Mouse (Mus musculus) heart, embryonic 15.5 days (tissue): ENCODE results near the gene Baz2a. TPM values are rescaled to one million over a fixed set of nuclear protein-coding genes. Genes with fewer than 3 reads are reported as not detected.
"Not testable (repeated sequence)": the region's sequence is repeated elsewhere in the genome, so short reads cannot be mapped to it uniquely, and the experiment has no call there.

ENCODE experiments used
- ATAC-seq: fragments of 200-750 bp; cut with Nextera tagmentation; replicated peaks from 2 replicates; pipeline ENCODE4 v1.8.0; 2017; ENCODE audit warnings: low read depth, moderate TSS enrichment; ENCODE audit not compliant: insufficient number of reproducible peaks, insufficient read depth, low FRiP score
- H3K27ac ChIP-seq: fragments of 300-500 bp; sonication (generic); 2 replicates; pipeline ENCODE4 v1.5.1; 2015; ENCODE audit warnings: mild to moderate bottlenecking, inconsistent platforms
- H3K27me3 ChIP-seq: fragments of 300-500 bp; sonication (generic); 2 replicates; pipeline ENCODE4 v1.6.1; 2015; ENCODE audit warnings: inconsistent platforms
- H3K36me3 ChIP-seq: fragments of 300-500 bp; sonication (generic); 2 replicates; pipeline ENCODE4 v1.6.1; 2015; ENCODE audit warnings: mild to moderate bottlenecking, inconsistent platforms
- H3K4me1 ChIP-seq: fragments of 300-500 bp; sonication (generic); replicated peaks from 2 replicates; pipeline ENCODE4 v1.6.1; 2015; ENCODE audit warnings: inconsistent platforms
- H3K4me2 ChIP-seq: fragments of 300-500 bp; sonication (generic); 2 replicates; pipeline ENCODE4 v1.6.1; 2015; ENCODE audit warnings: inconsistent platforms, mild to moderate bottlenecking, moderate library complexity
- H3K4me3 ChIP-seq: fragments of 300-500 bp; sonication (generic); 2 replicates; pipeline ENCODE4 v1.5.1; 2015; ENCODE audit warnings: mild to moderate bottlenecking, inconsistent platforms
- H3K9ac ChIP-seq: fragments of 300-500 bp; sonication (generic); 2 replicates; pipeline ENCODE4 v1.6.1; 2015; ENCODE audit warnings: mild to moderate bottlenecking, inconsistent platforms
- H3K9me3 ChIP-seq: fragments of 300-500 bp; sonication (generic); replicated peaks from 2 replicates; pipeline ENCODE4 v1.6.1; 2016; ENCODE audit warnings: inconsistent platforms
- WGBS: fragments of 180-500 bp; shearing (Covaris S2); methylation state at CpG from one replicate; pipeline ENCODE4 v1.1.7; 2015; ENCODE audit warnings: mixed read lengths; 5-methylcytosine and 5-hydroxymethylcytosine counted together
- polyA plus RNA-seq: library from polyadenylated mRNA; unstranded; fragments of >200 nt; fragmentation: Nextera tagmentation; extraction: Ambion mirVana; gene quantifications from 2 replicates; pipeline ENCODE4 v1.2.1, GENCODE M21; 2015

The Baz2a gene
- 7.5 and 10.1 TPM in 2 replicates for polyA plus RNA-seq

DNA sequence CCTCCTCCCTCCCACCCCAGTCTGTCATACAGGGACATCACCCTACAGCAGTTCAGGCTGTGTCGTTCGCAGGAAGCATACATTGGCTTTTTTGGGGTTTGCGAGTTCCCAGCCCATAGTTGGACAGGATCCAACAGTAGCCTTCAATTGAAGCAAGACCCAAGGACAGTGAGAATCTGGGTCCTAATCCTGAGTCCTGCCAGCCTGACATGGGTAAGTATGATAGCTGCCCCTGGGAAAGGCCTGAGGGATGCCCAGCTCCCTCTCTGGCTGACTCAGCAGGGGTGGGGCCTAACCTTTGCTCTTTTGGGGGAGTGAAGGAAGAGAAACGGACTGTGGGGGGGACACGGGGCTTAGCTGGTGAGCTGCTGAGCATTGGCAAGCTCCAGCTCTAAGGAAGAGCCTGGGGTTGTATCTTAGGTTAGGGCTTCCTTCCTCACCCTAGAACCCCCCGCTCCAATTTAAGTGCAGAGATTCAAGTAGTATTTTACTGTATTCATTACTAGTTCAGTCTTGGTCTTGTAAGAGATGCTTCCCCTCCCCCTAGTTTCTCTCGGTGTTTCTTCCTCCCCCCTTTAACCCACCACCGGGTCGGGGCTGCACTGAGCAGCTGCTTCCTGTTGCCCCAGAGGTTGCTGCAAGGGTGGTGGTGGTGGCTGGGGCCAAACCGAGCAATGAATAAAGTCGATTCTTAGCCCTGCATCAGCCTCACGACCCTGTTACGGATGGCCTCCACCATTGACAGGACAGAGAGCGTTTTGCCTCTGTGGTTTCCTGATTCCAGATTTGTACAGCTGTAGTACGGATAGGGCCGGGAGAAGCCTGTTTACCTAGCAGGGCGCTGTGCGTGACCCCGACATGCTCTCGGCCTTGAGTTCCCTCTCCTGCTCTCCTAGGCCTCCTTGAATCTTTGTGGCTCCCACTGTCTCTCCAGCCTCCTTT is at the start of gene Baz2a:
Baz2a (plus strand) TSS at position 14 of the 942 bp plus-strand sequence.
- Histone ChIP-seq H3K4me1 (peaks cover 61% of the 10 kb centered on the region), H3K9ac (peak within 1 kb of the TSS; percentile 93), H3K27me3 (no peaks in the 10 kb centered on the region), H3K36me3 (peaks cover 37% of the 10 kb centered on the region), H3K27ac (peak within 1 kb of the TSS; percentile 99), H3K4me2 (peak within 1 kb of the TSS; percentile 86), H3K4me3 (peak within 1 kb of the TSS; percentile 90), H3K9me3 (no peaks in the 10 kb centered on the region)
- no peak; the same call in 1 of the 2 replicates for ATAC-seq
- 1% methylated on average over 20 of the region's 20 CpGs for WGBS

DNA sequence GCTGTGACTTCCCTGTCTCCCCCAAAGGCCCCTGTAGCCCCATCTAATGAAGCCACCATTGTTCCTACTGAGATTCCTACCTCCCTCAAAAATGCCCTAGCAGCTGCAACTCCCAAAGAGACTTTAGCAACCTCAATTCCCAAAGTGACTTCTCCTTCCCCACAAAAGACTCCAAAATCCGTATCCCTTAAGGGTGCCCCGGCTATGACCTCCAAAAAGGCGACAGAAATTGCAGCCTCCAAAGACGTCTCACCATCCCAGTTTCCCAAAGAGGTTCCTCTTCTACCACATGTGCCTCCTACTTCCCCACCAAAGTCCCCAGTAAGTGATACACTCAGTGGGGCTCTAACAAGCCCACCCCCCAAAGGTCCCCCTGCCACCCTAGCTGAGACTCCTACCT is 49.7 kb upstream of the Baz2a start:
- Histone ChIP-seq H3K9ac (no peak overlapping the region), H3K27ac (no peak overlapping the region), H3K4me1 (peaks cover 77% of the 10 kb centered on the region), H3K4me3 (no peak overlapping the region), H3K9me3 (no peaks in the 10 kb centered on the region), H3K27me3 (no peaks in the 10 kb centered on the region), H3K4me2 (no peak overlapping the region), H3K36me3 (peaks cover 53% of the 10 kb centered on the region)
- 66% methylated on average over 4 of the region's 4 CpGs for WGBS
- ATAC-seq, result no peak

DNA sequence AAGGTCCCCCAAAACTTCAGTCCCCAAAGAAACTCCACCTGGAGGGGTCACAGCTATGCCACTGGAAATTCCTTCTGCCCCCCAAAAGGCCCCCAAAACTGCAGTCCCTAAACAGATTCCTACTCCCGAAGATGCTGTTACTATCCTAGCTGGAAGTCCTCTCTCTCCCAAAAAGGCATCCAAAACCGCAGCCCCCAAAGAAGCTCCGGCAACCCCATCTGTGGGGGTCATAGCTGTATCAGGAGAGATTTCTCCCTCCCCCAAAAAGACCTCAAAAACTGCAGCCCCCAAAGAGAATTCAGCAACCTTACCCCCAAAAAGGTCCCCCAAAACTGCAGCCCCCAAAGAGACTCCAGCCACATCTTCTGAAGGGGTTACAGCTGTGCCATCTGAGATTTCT is 48.9 kb upstream of the Baz2a start:
- Histone ChIP-seq H3K27me3 (no peaks in the 10 kb centered on the region), H3K4me1 (peaks cover 73% of the 10 kb centered on the region), H3K27ac (no peak overlapping the region; the same call in 1 of the 2 replicates), H3K4me2 (no peak overlapping the region), H3K36me3 (peaks cover 59% of the 10 kb centered on the region), H3K4me3 (no peak overlapping the region), H3K9me3 (no peaks in the 10 kb centered on the region), H3K9ac (no peak overlapping the region)
- ATAC-seq, result no peak
- WGBS, result 81% methylated on average over 3 of the region's 3 CpGs

DNA sequence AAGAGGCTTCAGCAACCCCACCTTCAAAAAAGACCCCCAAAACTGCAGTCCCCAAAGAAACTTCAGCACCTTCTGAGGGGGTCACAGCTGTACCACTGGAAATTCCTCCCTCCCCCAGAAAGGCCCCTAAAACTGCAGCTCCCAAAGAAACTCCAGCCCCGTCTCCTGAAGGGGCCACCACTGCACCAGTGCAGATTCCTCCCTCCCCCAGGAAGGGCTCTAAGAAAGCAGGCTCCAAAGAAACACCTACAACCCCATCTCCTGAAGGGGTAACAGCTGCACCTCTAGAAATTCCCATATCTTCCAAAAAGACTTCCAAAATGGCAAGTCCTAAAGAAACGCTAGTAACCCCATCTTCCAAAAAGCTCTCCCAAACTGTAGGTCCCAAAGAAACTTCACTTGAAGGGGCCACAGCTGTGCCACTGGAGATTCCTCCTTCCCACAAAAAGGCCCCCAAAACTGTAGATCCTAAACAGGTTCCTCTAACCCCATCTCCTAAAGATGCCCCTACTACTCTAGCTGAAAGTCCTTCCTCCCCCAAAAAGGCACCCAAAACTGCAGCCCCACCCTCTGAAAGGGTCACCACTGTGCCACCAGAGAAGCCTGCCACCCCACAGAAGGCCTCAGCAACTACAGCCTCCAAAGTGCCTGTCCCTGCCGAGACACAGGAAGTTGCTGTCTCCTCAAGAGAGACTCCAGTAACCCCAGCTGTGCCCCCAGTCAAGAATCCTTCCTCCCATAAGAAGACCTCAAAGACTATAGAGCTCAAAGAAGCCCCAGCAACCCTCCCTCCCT is 48.1 kb upstream of the Baz2a start:
- Histone ChIP-seq H3K27me3 (no peaks in the 10 kb centered on the region), H3K9ac (no peak overlapping the region), H3K36me3 (peaks cover 62% of the 10 kb centered on the region), H3K27ac (peak overlapping the region; percentile 72), H3K4me1 (peaks cover 67% of the 10 kb centered on the region), H3K4me2 (peak overlapping the region; percentile 23; the same call in 1 of the 2 replicates), H3K4me3 (no peak overlapping the region), H3K9me3 (no peaks in the 10 kb centered on the region)
- no peak for ATAC-seq
- WGBS, result 49% methylated on average over 3 of the region's 3 CpGs

DNA sequence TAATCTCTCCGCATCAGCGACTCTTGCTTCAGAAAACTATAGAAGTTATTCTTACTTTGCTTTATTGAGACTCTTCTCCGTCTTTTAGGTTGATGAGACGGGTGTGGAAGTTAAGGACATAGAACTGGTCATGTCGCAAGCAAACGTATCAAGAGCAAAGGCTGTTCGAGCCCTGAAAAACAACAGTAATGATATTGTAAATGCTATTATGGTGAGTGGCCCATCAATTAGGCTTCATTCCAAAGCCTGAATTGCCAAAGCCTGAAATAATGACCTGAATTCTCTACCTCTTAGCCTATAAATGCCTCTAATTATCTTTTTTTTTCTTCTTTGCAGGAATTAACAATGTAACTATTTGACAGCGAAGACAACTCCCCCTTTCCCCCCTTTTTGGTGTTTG is 43.2 kb upstream of the Baz2a start:
- Histone ChIP-seq H3K27ac (no peak overlapping the region), H3K9ac (no peak overlapping the region), H3K4me2 (no peak overlapping the region), H3K36me3 (peaks cover 67% of the 10 kb centered on the region), H3K9me3 (no peaks in the 10 kb centered on the region), H3K27me3 (no peaks in the 10 kb centered on the region), H3K4me1 (peaks cover 21% of the 10 kb centered on the region), H3K4me3 (no peak overlapping the region)
- no peak for ATAC-seq
- WGBS, result 93% methylated on average over 8 of the region's 8 CpGs

DNA sequence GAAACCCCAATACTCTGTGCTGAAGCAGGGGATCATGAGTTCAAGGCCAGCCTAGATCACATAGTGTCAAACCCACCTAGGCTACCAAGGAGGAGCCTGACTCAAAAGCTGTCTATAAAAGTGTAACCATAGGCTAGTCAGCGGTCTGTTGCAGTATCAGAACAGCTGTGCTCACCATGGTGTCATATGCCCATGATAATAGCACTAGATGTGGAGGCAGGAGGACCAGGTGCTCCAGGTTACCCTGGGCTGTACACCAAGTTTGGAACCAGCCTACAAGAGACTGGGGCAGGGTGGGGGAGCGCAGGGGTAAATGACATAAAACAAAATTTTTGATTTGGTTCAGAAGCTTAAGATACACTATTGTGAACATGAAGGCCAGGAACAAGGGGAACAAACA is 41.6 kb upstream of the Baz2a start:
- H3K27ac ChIP-seq, result no peak overlapping the region
- H3K9me3 ChIP-seq, result no peaks in the 10 kb centered on the region
- no peaks in the 10 kb centered on the region for H3K27me3 ChIP-seq
- no peak for ATAC-seq
- H3K4me2 ChIP-seq, result no peak overlapping the region
- WGBS, result 97% methylated on average over 2 of the region's 2 CpGs
- no peak overlapping the region for H3K9ac ChIP-seq
- H3K4me1 ChIP-seq, result peaks cover 5% of the 10 kb centered on the region
- H3K36me3 ChIP-seq, result peaks cover 57% of the 10 kb centered on the region
- H3K4me3 ChIP-seq, result no peak overlapping the region

DNA sequence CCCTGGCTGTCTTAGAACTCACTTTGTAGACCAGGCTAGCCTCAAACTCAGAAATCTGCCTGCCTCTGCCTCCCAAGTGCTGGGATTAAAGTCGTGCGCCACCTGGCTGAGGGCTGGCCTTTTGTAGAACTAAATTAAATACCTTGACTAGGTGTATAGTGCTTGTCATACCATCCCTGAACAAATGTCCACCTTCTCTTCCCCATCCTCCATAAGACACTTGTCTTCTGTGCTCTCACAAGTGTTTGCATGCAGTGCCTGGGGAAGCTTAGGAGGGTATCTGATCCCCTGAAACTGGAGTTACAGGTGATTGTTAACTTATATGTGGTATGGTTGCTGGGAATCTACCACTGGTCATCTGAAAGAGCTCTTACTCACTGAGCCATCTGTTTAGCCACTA is 41.0 kb upstream of the Baz2a start:
- H3K4me2 ChIP-seq, result no peak overlapping the region
- peaks cover 52% of the 10 kb centered on the region for H3K36me3 ChIP-seq
- no peaks in the 10 kb centered on the region for H3K4me1 ChIP-seq
- no peak overlapping the region for H3K4me3 ChIP-seq
- H3K27ac ChIP-seq, result no peak overlapping the region
- no peak overlapping the region for H3K9ac ChIP-seq
- no peaks in the 10 kb centered on the region for H3K27me3 ChIP-seq
- 81% methylated on average over 2 of the region's 2 CpGs for WGBS
- H3K9me3 ChIP-seq, result no peaks in the 10 kb centered on the region
- no peak for ATAC-seq

DNA sequence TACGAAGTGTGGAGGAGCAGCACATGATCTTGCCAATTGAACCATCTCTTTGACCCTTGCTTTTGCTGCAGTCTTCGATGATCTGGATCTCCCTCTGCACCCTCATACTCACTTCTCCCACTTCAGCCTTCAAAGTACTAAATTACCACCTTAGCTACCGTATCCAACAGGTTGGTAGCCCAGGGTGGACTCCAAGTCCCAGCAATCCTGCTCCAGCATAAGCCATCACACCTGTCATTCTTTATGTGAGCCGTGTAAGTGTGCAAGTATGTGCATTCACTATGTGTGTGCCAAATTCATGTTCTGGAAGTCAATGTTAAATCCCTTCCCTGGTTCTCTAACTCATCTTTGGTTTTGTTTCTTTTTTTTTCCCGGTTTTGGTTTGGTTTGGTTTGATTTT is 39.8 kb upstream of the Baz2a start:
- no peaks in the 10 kb centered on the region for H3K4me1 ChIP-seq

DNA sequence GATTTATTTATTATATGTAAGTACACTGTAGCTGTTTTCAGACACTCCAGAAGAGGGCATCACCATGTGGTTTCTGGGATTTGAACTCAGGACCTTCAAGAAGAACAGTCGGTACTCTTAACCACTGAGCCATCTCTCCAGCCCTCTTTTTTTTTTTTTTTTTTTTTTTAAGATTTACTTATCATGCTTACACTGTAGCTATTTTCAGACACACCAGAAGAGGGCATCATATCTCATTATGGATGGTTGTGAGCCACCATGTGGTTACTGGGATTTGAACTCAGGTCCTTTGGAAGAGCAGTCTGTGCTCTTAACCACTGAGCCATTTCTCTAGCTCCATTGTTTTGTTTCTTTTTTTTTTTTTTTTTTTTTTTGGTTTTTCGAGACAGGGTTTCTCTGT is 39.2 kb upstream of the Baz2a start:
- H3K4me3 ChIP-seq, H3K9me3 ChIP-seq, H3K9ac ChIP-seq, H3K4me2 ChIP-seq, ATAC-seq, H3K4me1 ChIP-seq, H3K27me3 ChIP-seq, H3K27ac ChIP-seq: not testable (repeated sequence)
- peaks cover 35% of the 10 kb centered on the region for H3K36me3 ChIP-seq
- 95% methylated on average over 1 of the region's 2 CpGs for WGBS

More for the DNA sequence above, 39.8 kb upstream of the Baz2a start:
- Histone ChIP-seq H3K9ac (no peak overlapping the region), H3K4me2 (no peak overlapping the region), H3K27me3 (no peaks in the 10 kb centered on the region), H3K36me3 (peaks cover 40% of the 10 kb centered on the region), H3K9me3 (no peaks in the 10 kb centered on the region), H3K4me3 (no peak overlapping the region), H3K27ac (no peak overlapping the region)
- ATAC-seq, result no peak
- WGBS, result 90% methylated on average over 5 of the region's 5 CpGs

DNA sequence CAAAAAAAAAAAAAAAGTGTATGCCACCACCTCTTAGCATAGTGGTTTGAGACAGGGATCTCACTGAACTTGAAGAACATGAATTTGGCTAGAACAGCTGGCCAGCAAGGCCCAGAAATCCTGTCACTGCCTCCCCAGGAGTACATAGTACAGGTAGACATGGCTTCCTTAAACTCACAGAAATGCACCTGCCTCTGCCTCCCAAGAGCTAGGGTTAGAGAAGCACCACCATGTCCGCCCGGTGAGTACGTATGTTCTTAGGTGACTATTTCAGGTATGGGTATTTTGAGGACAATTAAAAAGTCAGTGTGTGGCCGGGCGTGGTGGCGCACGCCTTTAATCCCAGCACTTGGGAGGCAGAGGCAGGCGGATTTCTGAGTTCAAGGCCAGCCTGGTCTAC is 38.4 kb upstream of the Baz2a start:
- H3K9me3 ChIP-seq, result no peaks in the 10 kb centered on the region
- no peaks in the 10 kb centered on the region for H3K27me3 ChIP-seq
- peaks cover 28% of the 10 kb centered on the region for H3K36me3 ChIP-seq
- H3K27ac ChIP-seq, result no peak overlapping the region
- no peak for ATAC-seq
- H3K4me1 ChIP-seq, result peaks cover 3% of the 10 kb centered on the region
- no peak overlapping the region for H3K4me3 ChIP-seq
- 93% methylated on average over 8 of the region's 8 CpGs for WGBS
- H3K4me2 ChIP-seq, result no peak overlapping the region
- H3K9ac ChIP-seq, result no peak overlapping the region

DNA sequence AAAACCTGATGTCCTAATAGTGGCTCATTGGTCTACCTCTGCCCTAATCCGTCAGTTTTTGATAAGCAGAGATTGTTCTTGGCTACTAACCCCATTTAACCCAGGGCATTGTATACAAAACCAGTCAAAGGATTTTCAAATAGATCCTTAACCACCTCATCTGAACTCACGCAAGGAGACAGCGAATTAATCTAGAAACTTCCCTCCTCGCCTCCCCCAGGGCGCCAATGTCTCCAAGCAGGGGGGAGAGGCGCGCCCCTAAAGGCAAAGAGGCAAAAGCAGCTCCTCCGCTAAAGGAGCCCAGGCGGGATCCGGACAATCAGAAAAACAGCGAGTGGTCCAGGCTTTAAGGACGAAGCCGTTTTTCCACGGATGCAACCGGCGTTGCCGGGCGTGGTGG is 33.2 kb upstream of the Baz2a start:
- no peak; the same call in 1 of the 2 replicates for ATAC-seq
- 1% methylated on average over 18 of the region's 18 CpGs for WGBS
- no peaks in the 10 kb centered on the region for H3K9me3 ChIP-seq
- peak overlapping the region; percentile 85 for H3K4me2 ChIP-seq
- H3K4me1 ChIP-seq, result peaks cover 22% of the 10 kb centered on the region
- peak overlapping the region; percentile 84 for H3K4me3 ChIP-seq
- no peaks in the 10 kb centered on the region for H3K27me3 ChIP-seq
- H3K36me3 ChIP-seq, result no peaks in the 10 kb centered on the region
- peak overlapping the region; percentile 76 for H3K9ac ChIP-seq
- peak overlapping the region; percentile 98 for H3K27ac ChIP-seq
